Mouse (Mus musculus) left cerebral cortex, adult 2 months (tissue): Measurements from ENCODE around the gene Mfsd4b5. TPM values are rescaled to one million over a fixed set of nuclear protein-coding genes. Genes with fewer than 3 reads are reported as not detected.
A peak's percentile ranks its signal among the peaks of the same experiment; 100 is the strongest.
"Not testable (repeated sequence)": the region's sequence is repeated elsewhere in the genome, so short reads cannot be mapped to it uniquely, and the experiment has no call there.

Experiments
- DNase-seq, 2 experiments: peaks; one replicate each; pipeline ENCODE4 v3.0.0; 2021 to 2022; ENCODE audit warnings: low spot score in 2 of 2, mixed read lengths in 1 of 2; ENCODE audit errors: extremely low spot score in 1 of 2
- H3K27ac ChIP-seq: fragments of 200-600 bp; 2 replicates; pipeline ENCODE4 v1.8.1; 2022
- H3K4me3 ChIP-seq: fragments of 200-600 bp; 2 replicates; pipeline ENCODE4 v1.8.1; 2022
- CTCF ChIP-seq: fragments of 200-600 bp; IDR thresholded peaks from 2 replicates; pipeline ENCODE4 v1.8.1; 2022; ENCODE audit warnings: antibody characterized with exemption, mild to moderate bottlenecking, moderate library complexity
- intact Hi-C: fragments of 180-260 bp; cut with DNase I; formaldehyde crosslinking; loops from one replicate; pipeline ENCODE4 v1.15.1; 2025
- total RNA-seq, 2 experiments: library from RNA; stranded (reverse); gene quantifications; 2 replicates each; pipeline ENCODE4 v1.2.3; 2021

Gene Mfsd4b5
- total RNA-seq, 2 experiments from 2014 or later, result 0.27 to 0.37 TPM

- DNase-seq, result no peak
- intact Hi-C loops, result no loop called here
- no peak for TF ChIP-seq CTCF
- H3K4me3 ChIP-seq, result no peak overlapping the region
- no peak overlapping the region for H3K27ac ChIP-seq
These were observed 23.1 kb upstream of the Mfsd4b5 start for GRCm38 (mm10) chr10:40009591-40009990.

- H3K4me3 ChIP-seq, H3K27ac ChIP-seq, intact Hi-C loops, DNase-seq: not testable (repeated sequence)
These were observed 22.4 kb upstream of the Mfsd4b5 start for GRCm38 (mm10) chr10:40008847-40009246.

- Histone ChIP-seq H3K27ac (no peak overlapping the region), H3K4me3 (no peak overlapping the region)
- DNase-seq, result no peak
- intact Hi-C loops, result no loop called here
- TF ChIP-seq CTCF, result no peak
These were observed 21.5 kb upstream of the Mfsd4b5 start for GRCm38 (mm10) chr10:40007953-40008352.

GRCm38 (mm10) chr10:40006963-40007362, 20.5 kb upstream of the Mfsd4b5 start:
- no peak overlapping the region for H3K27ac ChIP-seq
- TF ChIP-seq CTCF, result no peak
- intact Hi-C loops, result no loop called here
- no peak overlapping the region for H3K4me3 ChIP-seq
- DNase-seq, result no peak

GRCm38 (mm10) chr10:40000746-40001145, 14.3 kb upstream of the Mfsd4b5 start:
- H3K27ac ChIP-seq, result no peak overlapping the region
- H3K4me3 ChIP-seq, result no peak overlapping the region
- no peak for TF ChIP-seq CTCF
- intact Hi-C loops, result no loop called here
- DNase-seq, result no peak

GRCm38 (mm10) chr10:39991155-39991554, 4.7 kb upstream of the Mfsd4b5 start:
- TF ChIP-seq CTCF, result no peak
- no peak for DNase-seq
- intact Hi-C loops, result no loop called here
- Histone ChIP-seq H3K27ac (no peak overlapping the region), H3K4me3 (no peak overlapping the region)

GRCm38 (mm10) chr10:39982604-39983003, 3.8 kb downstream of the Mfsd4b5 start:
- intact Hi-C loops, result no loop called here

GRCm38 (mm10) chr10:39978231-39978630, 8.2 kb downstream of the Mfsd4b5 start:
- intact Hi-C loops, result no loop called here
- no peak for TF ChIP-seq CTCF
- no peak for DNase-seq
- Histone ChIP-seq H3K27ac (no peak overlapping the region), H3K4me3 (no peak overlapping the region)

More at GRCm38 (mm10) chr10:39982604-39983003, 3.8 kb downstream of the Mfsd4b5 start:
- Histone ChIP-seq H3K27ac (no peak overlapping the region), H3K4me3 (no peak overlapping the region)
- no peak for DNase-seq
- TF ChIP-seq CTCF, result no peak

GRCm38 (mm10) chr10:39977346-39977745, 9.1 kb downstream of the Mfsd4b5 start:
- DNase-seq, result no peak
- Histone ChIP-seq H3K27ac (no peak overlapping the region), H3K4me3 (no peak overlapping the region)
- TF ChIP-seq CTCF, result no peak
- intact Hi-C loops, result no loop called here

- no peak for DNase-seq
- no peak for TF ChIP-seq CTCF
- intact Hi-C loops, result no loop called here
These were observed 10.7 kb downstream of the Mfsd4b5 start for GRCm38 (mm10) chr10:39975771-39976170.

GRCm38 (mm10) chr10:39974982-39975381, 11.5 kb downstream of the Mfsd4b5 start:
- no peak for TF ChIP-seq CTCF
- H3K4me3 ChIP-seq, result no peak overlapping the region
- DNase-seq, result peak in 1 of 2 experiments; percentile 15
- H3K27ac ChIP-seq, result no peak overlapping the region
- intact Hi-C loops, result no loop called here

More at GRCm38 (mm10) chr10:39975771-39976170, 10.7 kb downstream of the Mfsd4b5 start:
- no peak overlapping the region for H3K4me3 ChIP-seq
- no peak overlapping the region for H3K27ac ChIP-seq

GRCm38 (mm10) chr10:39967512-39967911, 18.9 kb downstream of the Mfsd4b5 start:
- no peak overlapping the region for H3K27ac ChIP-seq
- DNase-seq, result no peak
- no peak overlapping the region for H3K4me3 ChIP-seq
- TF ChIP-seq CTCF, result no peak
- intact Hi-C loops, result no loop called here

GRCm38 (mm10) chr10:39961906-39962305, 24.5 kb downstream of the Mfsd4b5 start:
- Histone ChIP-seq H3K27ac (no peak overlapping the region), H3K4me3 (no peak overlapping the region)
- intact Hi-C loops, result no loop called here
- no peak for TF ChIP-seq CTCF
- no peak for DNase-seq

- Histone ChIP-seq H3K4me3 (no peak overlapping the region), H3K27ac (no peak overlapping the region)
- no peak for TF ChIP-seq CTCF
- intact Hi-C loops, result no loop called here
- no peak for DNase-seq
These were observed 26.0 kb downstream of the Mfsd4b5 start for GRCm38 (mm10) chr10:39960441-39960822.
